ENCODE assay signal across 8 mouse cellular contexts in the genomic region with DNA sequence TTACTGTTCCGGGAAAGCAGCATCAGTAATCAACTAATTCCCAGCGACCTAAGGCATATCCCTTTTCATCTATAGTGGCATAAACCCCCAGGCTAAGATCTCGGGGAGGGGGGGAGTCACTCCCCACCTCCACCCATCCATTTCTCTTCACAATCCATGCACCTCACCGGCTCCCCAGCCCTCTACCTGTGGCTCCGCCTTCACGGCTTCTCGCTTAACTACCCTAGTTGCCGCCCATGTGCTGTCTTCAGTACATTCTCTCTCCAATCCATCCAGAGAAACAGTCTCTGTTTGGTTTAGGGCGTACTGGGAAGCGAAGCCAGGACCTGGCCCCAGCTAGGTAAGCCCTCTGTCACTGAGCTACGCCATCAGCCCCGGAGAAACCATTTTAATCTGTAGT. TPM values are rescaled to one million over a fixed set of nuclear protein-coding genes. Genes with fewer than 3 reads are reported as not detected.
DNase-seq lines count a peak whose midpoint lies in the region; ATAC-seq lines count a peak whose summit lies in the region.

No protein-coding gene starts in this region.

- no peak for ATAC-seq in heart, embryonic 13.5 days (ENCODE audit: extremely low read depth, insufficient number of reproducible peaks, low FRiP score, low TSS enrichment)
- no peak for ATAC-seq in embryonic facial prominence, embryonic 14.5 days (ENCODE audit: low read depth)
- ATAC-seq in midbrain, embryonic 15.5 days (replicated peaks), result no peak
- ATAC-seq in megakaryocyte, adult 5-6 weeks (ENCODE audit: poor library complexity, severe bottlenecking), result no peak

- H3K4me2 ChIP-seq in heart, embryonic 13.5 days, result peak overlapping the region; percentile 95
- H3K4me2 ChIP-seq in embryonic facial prominence, embryonic 14.5 days (ENCODE audit: low read depth, low read length), result peak overlapping the region; percentile 97
- peak overlapping the region; percentile 78 for H3K4me2 ChIP-seq in midbrain, embryonic 15.5 days

- H3K9ac ChIP-seq in heart, embryonic 13.5 days, result peak overlapping the region; percentile 92
- no peak overlapping the region for H3K9ac ChIP-seq in embryonic facial prominence, embryonic 14.5 days (ENCODE audit: low read depth, low read length)
- peak overlapping the region; percentile 97; the same call in 1 of the 2 replicates for H3K9ac ChIP-seq in midbrain, embryonic 15.5 days

- H3K9me3 ChIP-seq in heart, embryonic 13.5 days, result no peaks in the 10 kb centered on the region
- no peaks in the 10 kb centered on the region for H3K9me3 ChIP-seq in embryonic facial prominence, embryonic 14.5 days (ENCODE audit: control insufficient read depth, low read length)
- H3K9me3 ChIP-seq in midbrain, embryonic 15.5 days, result no peaks in the 10 kb centered on the region

- H3K27ac ChIP-seq in heart, embryonic 13.5 days (replicated peaks), result no peak overlapping the region
- no peak overlapping the region for H3K27ac ChIP-seq in embryonic facial prominence, embryonic 14.5 days (replicated peaks; ENCODE audit: low read depth, low read length)
- peak overlapping the region; percentile 93; the same call in 1 of the 2 replicates for H3K27ac ChIP-seq in midbrain, embryonic 15.5 days

- 19% methylated on average over 12 of the region's 12 CpGs for WGBS in heart, embryonic 13.5 days
- 8% methylated on average over 12 of the region's 12 CpGs for WGBS in embryonic facial prominence, embryonic 14.5 days
- 10% methylated on average over 12 of the region's 12 CpGs for WGBS in midbrain, embryonic 15.5 days

- H3K4me3 ChIP-seq in heart, embryonic 13.5 days, result peak overlapping the region; percentile 87
- H3K4me3 ChIP-seq in embryonic facial prominence, embryonic 14.5 days (ENCODE audit: low read depth, low read length), result no peak overlapping the region
- H3K4me3 ChIP-seq in midbrain, embryonic 15.5 days, result peak overlapping the region; percentile 83

- DNase-seq in heart, adult 8-10 months (ENCODE audit: low spot score), result no peak
- peak; percentile 8 for DNase-seq in embryonic facial prominence, embryonic 14.5 days (ENCODE audit: low spot score)
- DNase-seq in kidney, adult 9 months, result peak; percentile 64
- DNase-seq in left cerebral cortex, adult 9 months (ENCODE audit: low spot score in 2 of 2), result no peak
- DNase-seq in urinary bladder, adult 2 months (ENCODE audit: low spot score), result no peak

- H3K36me3 ChIP-seq in heart, embryonic 13.5 days, result no peaks in the 10 kb centered on the region
- no peaks in the 10 kb centered on the region for H3K36me3 ChIP-seq in embryonic facial prominence, embryonic 14.5 days (ENCODE audit: control insufficient read depth, insufficient read depth, low read length)
- H3K36me3 ChIP-seq in midbrain, embryonic 15.5 days (replicated peaks), result no peaks in the 10 kb centered on the region

- peaks cover 25% of the 10 kb centered on the region for H3K27me3 ChIP-seq in heart, embryonic 13.5 days (replicated peaks)
- H3K27me3 ChIP-seq in embryonic facial prominence, embryonic 14.5 days (replicated peaks; ENCODE audit: control insufficient read depth, insufficient read depth, low read length), result peaks cover 3% of the 10 kb centered on the region; the same call in 1 of the 2 replicates
- 0 out of 2 replicates have a peak, but pooled peaks cover 3% of the 10 kb centered on the region for H3K27me3 ChIP-seq in midbrain, embryonic 15.5 days (replicated peaks)

- peaks cover 12% of the 10 kb centered on the region for H3K4me1 ChIP-seq in heart, embryonic 13.5 days
- H3K4me1 ChIP-seq in embryonic facial prominence, embryonic 14.5 days (ENCODE audit: control insufficient read depth, insufficient read depth, low read length), result no peaks in the 10 kb centered on the region
- peaks cover 31% of the 10 kb centered on the region for H3K4me1 ChIP-seq in midbrain, embryonic 15.5 days

RNA-seq across cellular contexts. Expression of a gene that starts 1.4 kb away (rescaled TPM):
- polyA plus RNA-seq in heart, embryonic 13.5 days (2015; fragmentation: Nextera tagmentation; extraction: Ambion mirVana), result 5.1 and 5.6 TPM in 2 replicates
- total RNA-seq in heart, adult 8-10 months (2022), result 10 to 100 TPM; 21.8 to 30.1 (median 27.1) TPM
- 7.7 and 8.3 TPM in 2 replicates for polyA plus RNA-seq in embryonic facial prominence, embryonic 14.5 days (2014; fragmentation: Nextera tagmentation; extraction: Ambion mirVana)
- polyA plus RNA-seq in midbrain, embryonic 15.5 days (2015; fragmentation: Nextera tagmentation; extraction: Ambion mirVana), result 57.0 and 63.2 TPM in 2 replicates
- 23.7 and 24.0 TPM in 2 replicates for total RNA-seq in megakaryocyte, adult 5-6 weeks (2015)
- total RNA-seq in megakaryocyte, adult 5-6 weeks (2017), result 17.9 and 21.1 TPM in 2 replicates
- 6.5 and 8.1 TPM in 2 replicates for polyA plus RNA-seq in urinary bladder, adult 2 months (2012; rRNA removed)

RNA-seq across cellular contexts. Expression of a gene that starts 35.9 kb away (rescaled TPM):
- polyA plus RNA-seq in heart, embryonic 13.5 days (2015; fragmentation: Nextera tagmentation; extraction: Ambion mirVana), result not detected in 2 replicates
- not detected for total RNA-seq in heart, adult 8-10 months (2022)
- polyA plus RNA-seq in embryonic facial prominence, embryonic 14.5 days (2014; fragmentation: Nextera tagmentation; extraction: Ambion mirVana), result not detected in 2 replicates
- polyA plus RNA-seq in midbrain, embryonic 15.5 days (2015; fragmentation: Nextera tagmentation; extraction: Ambion mirVana), result not detected in 2 replicates
- total RNA-seq in megakaryocyte, adult 5-6 weeks (2015), result not detected in 2 replicates
- not detected in 2 replicates for total RNA-seq in megakaryocyte, adult 5-6 weeks (2017)
- not detected in 2 replicates for polyA plus RNA-seq in urinary bladder, adult 2 months (2012; rRNA removed)

RNA-seq across cellular contexts. Expression of a gene that starts 57.1 kb away (rescaled TPM):
- 5.3 and 5.5 TPM in 2 replicates for polyA plus RNA-seq in heart, embryonic 13.5 days (2015; fragmentation: Nextera tagmentation; extraction: Ambion mirVana)
- 1 to 10 TPM; 1.2 to 2.3 (median 1.7) TPM for total RNA-seq in heart, adult 8-10 months (2022)
- 18.8 and 22.4 TPM in 2 replicates for polyA plus RNA-seq in embryonic facial prominence, embryonic 14.5 days (2014; fragmentation: Nextera tagmentation; extraction: Ambion mirVana)
- polyA plus RNA-seq in midbrain, embryonic 15.5 days (2015; fragmentation: Nextera tagmentation; extraction: Ambion mirVana), result 43.2 and 44.6 TPM in 2 replicates
- total RNA-seq in megakaryocyte, adult 5-6 weeks (2015), result 11.4 and 14.9 TPM in 2 replicates
- 2.7 and 3.9 TPM in 2 replicates for total RNA-seq in megakaryocyte, adult 5-6 weeks (2017)
- 8.1 and 9.5 TPM in 2 replicates for polyA plus RNA-seq in urinary bladder, adult 2 months (2012; rRNA removed)

Comparison
In these comparisons a context has a peak if more than half of its experiments do, and no peak if none do; other contexts are left out.
1. DNase-seq: peak in embryonic facial prominence, embryonic 14.5 days (single experiment) and kidney, adult 9 months (single experiment); none in heart, adult 8-10 months (single experiment), left cerebral cortex, adult 9 months (0 of 2) and urinary bladder, adult 2 months (single experiment).
2. Peak in every context shown above with its lines, with median percentiles within 50 percentile points of each other: H3K4me2 ChIP-seq.